Mouse (Mus musculus): Measurements from ENCODE around the gene Cherp.

Gene Cherp

GRCm38 (mm10) chr8:72413839-72414238, 61.2 kb downstream of the Cherp start:
- DNase-seq (ENCODE audit: low read depth) = no peak
